Mouse (Mus musculus) kidney, embryonic 14.5 days (tissue): ENCODE results near the gene Tcp10b. TPM values are rescaled to one million over a fixed set of nuclear protein-coding genes. Genes with fewer than 3 reads are reported as not detected.
"Not testable (repeated sequence)": the region's sequence is repeated elsewhere in the genome, so short reads cannot be mapped to it uniquely, and the experiment has no call there.

Experiments used
- ATAC-seq: fragments of 200-750 bp; cut with Nextera tagmentation; 2 replicates; pipeline ENCODE4 v1.8.0; 2017; ENCODE audit warnings: moderate number of reproducible peaks, mild to moderate bottlenecking, moderate TSS enrichment, moderate library complexity; ENCODE audit not compliant: low FRiP score, low TSS enrichment
- H3K27ac ChIP-seq: fragments of 300-500 bp; sonication (generic); 2 replicates; pipeline ENCODE4 v1.5.1; 2014; ENCODE audit warnings: low read depth, mild to moderate bottlenecking, low read length, moderate library complexity, mixed read lengths
- H3K27me3 ChIP-seq: fragments of 300-500 bp; sonication (generic); 2 replicates; pipeline ENCODE4 v1.6.1; 2014; ENCODE audit warnings: mild to moderate bottlenecking, low read length; ENCODE audit not compliant: control insufficient read depth, insufficient read depth
- H3K36me3 ChIP-seq: fragments of 300-500 bp; sonication (generic); 2 replicates; pipeline ENCODE4 v1.6.1; 2014; ENCODE audit warnings: low read length, mixed read lengths; ENCODE audit not compliant: control insufficient read depth, insufficient read depth
- H3K4me1 ChIP-seq: fragments of 300-500 bp; sonication (generic); 2 replicates; pipeline ENCODE4 v1.6.1; 2014; ENCODE audit warnings: low read length, mixed read lengths; ENCODE audit not compliant: control insufficient read depth, insufficient read depth
- H3K4me2 ChIP-seq: fragments of 300-500 bp; sonication (generic); replicated peaks from 2 replicates; pipeline ENCODE4 v1.6.1; 2014; ENCODE audit warnings: low read depth, mild to moderate bottlenecking, low read length
- H3K4me3 ChIP-seq: fragments of 300-500 bp; sonication (generic); 2 replicates; pipeline ENCODE4 v1.5.1; 2014; ENCODE audit warnings: mild to moderate bottlenecking, low read length
- H3K9ac ChIP-seq: fragments of 300-500 bp; sonication (generic); 2 replicates; pipeline ENCODE4 v1.6.1; 2014; ENCODE audit warnings: low read depth, mild to moderate bottlenecking, low read length, moderate library complexity
- H3K9me3 ChIP-seq: fragments of 300-500 bp; sonication (generic); 2 replicates; pipeline ENCODE4 v1.6.1; 2016; ENCODE audit warnings: low read length; ENCODE audit not compliant: control insufficient read depth
- WGBS: fragments of 180-500 bp; shearing (Covaris S2); extraction: QIAGEN DNeasy Blood & Tissue Kit; methylation state at CpG from one replicate; pipeline ENCODE4 v1.1.7; 2014; 5-methylcytosine and 5-hydroxymethylcytosine counted together
- polyA plus RNA-seq: library from polyadenylated mRNA; unstranded; fragments of >200 nt; fragmentation: Nextera tagmentation; extraction: Ambion mirVana; gene quantifications from 2 replicates; pipeline ENCODE4 v1.2.1, GENCODE M21; 2014

Gene Tcp10b
- polyA plus RNA-seq = 0.23 TPM in 1 of 2 replicates, not detected in the other

DNA sequence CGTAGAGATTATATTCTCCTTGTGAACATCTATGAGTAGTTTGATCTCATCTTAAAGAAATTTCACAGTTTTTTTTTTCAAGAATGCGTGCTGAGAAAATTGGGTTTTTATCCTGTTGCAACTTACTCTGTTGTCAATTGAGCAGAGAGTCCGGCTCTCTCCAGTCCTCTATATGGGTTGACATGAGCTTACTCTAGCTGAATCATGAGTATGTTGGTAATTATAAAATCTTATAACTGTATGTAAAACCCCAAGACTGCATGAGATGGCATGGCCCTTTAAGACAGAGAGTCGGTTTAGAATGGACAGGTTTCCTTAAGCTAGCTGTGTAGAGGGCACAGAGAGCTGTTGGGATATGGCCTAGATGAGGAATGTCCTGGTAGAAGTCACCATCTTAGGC, at the start of gene Tcp10b:
Gene Tcp10b (plus strand): TSS at position 301 of the 400 bp plus-strand sequence.
- not testable (repeated sequence) for H3K4me1 ChIP-seq, H3K36me3 ChIP-seq, H3K4me3 ChIP-seq, H3K27me3 ChIP-seq, ATAC-seq, H3K27ac ChIP-seq, H3K9me3 ChIP-seq, H3K4me2 ChIP-seq, H3K9ac ChIP-seq
- 89% methylated on average over 4 of the region's 4 CpGs for WGBS

DNA sequence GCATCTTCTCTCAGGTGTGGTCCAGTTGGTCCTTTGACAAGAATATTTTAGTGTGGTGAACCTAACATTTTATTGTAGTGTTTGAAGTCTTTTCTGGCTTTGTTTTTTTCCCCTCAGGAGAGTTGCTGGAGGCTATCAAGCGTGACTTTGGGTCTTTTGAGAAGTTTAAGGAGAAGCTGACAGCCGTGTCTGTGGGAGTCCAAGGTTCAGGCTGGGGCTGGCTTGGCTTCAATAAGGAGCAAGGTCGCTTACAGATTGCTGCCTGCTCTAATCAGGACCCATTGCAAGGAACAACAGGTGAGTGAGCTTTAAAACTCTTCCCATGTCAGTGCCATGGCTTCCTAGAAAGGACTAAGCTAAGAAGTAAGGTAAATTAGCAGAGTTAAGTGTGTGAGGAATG, 47.6 kb upstream of the Tcp10b start:
- H3K4me1 ChIP-seq = peaks cover 11% of the 10 kb centered on the region; the same call in 1 of the 2 replicates
- H3K4me3 ChIP-seq = no peak overlapping the region
- H3K27me3 ChIP-seq = no peaks in the 10 kb centered on the region
- ATAC-seq = no peak
- H3K4me2 ChIP-seq = no peak overlapping the region
- H3K36me3 ChIP-seq = peaks cover 29% of the 10 kb centered on the region
- 60% methylated on average over 3 of the region's 3 CpGs for WGBS
- H3K9ac ChIP-seq = no peak overlapping the region
- no peak overlapping the region for H3K27ac ChIP-seq
- H3K9me3 ChIP-seq = no peaks in the 10 kb centered on the region

- H3K27ac ChIP-seq, H3K4me2 ChIP-seq, H3K4me1 ChIP-seq, H3K4me3 ChIP-seq, H3K27me3 ChIP-seq, ATAC-seq, H3K9me3 ChIP-seq, H3K9ac ChIP-seq, H3K36me3 ChIP-seq: not testable (repeated sequence)
- 89% methylated on average over 4 of the region's 12 CpGs for WGBS
Observed at GRCm38 (mm10) chr17:13036627-13037192, 24.2 kb upstream of the Tcp10b start.

DNA sequence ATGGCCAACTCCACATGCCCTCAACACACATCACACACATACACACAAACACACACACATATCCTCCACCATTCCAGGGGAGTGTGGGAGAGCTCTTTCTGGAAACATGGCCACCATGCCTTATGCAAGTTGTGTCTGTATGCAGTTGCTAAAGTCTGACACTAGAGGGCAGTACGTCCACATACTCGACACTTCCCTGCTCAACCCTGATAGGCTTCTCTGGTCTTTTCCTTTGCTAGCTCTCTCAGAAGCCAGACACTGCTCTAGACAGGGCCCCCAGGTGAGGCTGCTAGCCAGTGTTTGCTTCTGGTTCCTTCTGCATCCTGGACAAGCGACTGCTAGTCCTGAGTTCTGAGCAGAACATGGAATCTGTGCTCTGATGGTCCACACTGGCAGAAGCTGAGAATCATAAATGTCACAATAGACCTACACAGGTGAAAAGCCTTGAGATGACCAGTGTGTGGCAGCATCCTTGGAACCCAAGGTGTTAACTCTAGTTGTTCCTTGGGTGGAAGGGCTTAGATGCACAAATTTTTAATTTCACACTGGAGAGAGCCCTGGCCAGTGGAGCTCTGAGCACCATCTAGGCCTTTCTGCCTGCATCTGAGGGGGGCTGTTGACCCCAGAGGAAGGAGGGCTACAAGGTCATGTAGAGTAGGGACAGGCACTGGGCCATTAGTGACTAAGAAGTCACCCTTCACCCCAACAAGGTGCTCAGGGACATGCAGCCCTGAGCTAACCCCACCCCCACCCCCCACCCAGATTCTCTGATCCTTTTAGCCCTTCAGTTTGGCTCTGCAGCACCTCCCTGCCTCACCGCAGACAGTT, 16.8 kb upstream of the Tcp10b start:
- H3K36me3 ChIP-seq, H3K9ac ChIP-seq, H3K27ac ChIP-seq, H3K9me3 ChIP-seq, H3K4me3 ChIP-seq, H3K27me3 ChIP-seq, H3K4me2 ChIP-seq, H3K4me1 ChIP-seq: not testable (repeated sequence)
- ATAC-seq = peak; percentile 81
- 5% methylated on average over 3 of the region's 4 CpGs for WGBS

- H3K27ac ChIP-seq, ATAC-seq, H3K9me3 ChIP-seq, H3K4me3 ChIP-seq, H3K36me3 ChIP-seq, H3K4me2 ChIP-seq, H3K9ac ChIP-seq, H3K27me3 ChIP-seq, H3K4me1 ChIP-seq: not testable (repeated sequence)
- 100% methylated on average over 1 of the region's 8 CpGs for WGBS
Observed at GRCm38 (mm10) chr17:13052124-13052813, 8.6 kb upstream of the Tcp10b start, which contains the start of gene Gpr31b. Gene Gpr31b (minus strand): TSS chr17:13052296.

DNA sequence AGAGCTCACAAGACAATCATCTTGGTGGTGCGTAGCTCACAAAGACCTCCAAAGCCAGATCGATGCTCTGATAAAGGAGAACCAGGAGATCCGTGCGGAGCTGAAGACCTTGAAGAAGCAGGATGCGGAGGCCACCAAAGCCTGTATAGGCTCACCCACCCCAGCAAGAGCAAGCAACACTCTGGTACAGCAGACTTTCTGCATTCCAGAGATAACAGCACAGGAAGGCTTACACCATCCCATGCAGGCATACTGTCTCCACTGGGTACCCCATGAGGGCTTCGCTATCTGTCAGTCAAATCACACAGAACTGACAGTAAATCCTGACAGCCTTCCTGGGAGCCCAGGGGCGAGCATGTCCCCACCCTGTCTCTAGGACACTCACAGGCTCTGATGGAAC, 2.0 kb downstream of the Tcp10b start:
- not testable (repeated sequence) for H3K4me2 ChIP-seq, H3K4me1 ChIP-seq, H3K4me3 ChIP-seq, ATAC-seq, H3K27ac ChIP-seq, H3K36me3 ChIP-seq, H3K9ac ChIP-seq, H3K27me3 ChIP-seq, H3K9me3 ChIP-seq
- WGBS = 89% methylated on average over 4 of the region's 7 CpGs

- not testable (repeated sequence) for H3K27ac ChIP-seq, H3K4me1 ChIP-seq, H3K4me3 ChIP-seq, H3K9me3 ChIP-seq, H3K9ac ChIP-seq, ATAC-seq, H3K36me3 ChIP-seq, H3K27me3 ChIP-seq, H3K4me2 ChIP-seq
- WGBS = 88% methylated on average over 1 of the region's 4 CpGs
Observed at GRCm38 (mm10) chr17:13067864-13068385, 7.0 kb downstream of the Tcp10b start.

- not testable (repeated sequence) for H3K9ac ChIP-seq, H3K9me3 ChIP-seq, H3K27me3 ChIP-seq, H3K27ac ChIP-seq, H3K4me2 ChIP-seq, ATAC-seq, H3K4me3 ChIP-seq, H3K4me1 ChIP-seq, H3K36me3 ChIP-seq
- 63% methylated on average over 3 of the region's 5 CpGs for WGBS
Observed at GRCm38 (mm10) chr17:13069227-13069626, 8.3 kb downstream of the Tcp10b start.

- not testable (repeated sequence) for H3K4me3 ChIP-seq, H3K9ac ChIP-seq, H3K27me3 ChIP-seq, H3K4me1 ChIP-seq, H3K9me3 ChIP-seq, ATAC-seq, H3K4me2 ChIP-seq, H3K36me3 ChIP-seq, H3K27ac ChIP-seq
- no CpG with 5 or more reads among the region's 1 CpGs for WGBS
Observed at GRCm38 (mm10) chr17:13091510-13091909, 30.6 kb downstream of the Tcp10b start.
